Mouse (Mus musculus): ENCODE measurements around the gene Pdilt.
A peak's percentile ranks its signal among the peaks of the same experiment; 100 is the strongest.

DNA sequence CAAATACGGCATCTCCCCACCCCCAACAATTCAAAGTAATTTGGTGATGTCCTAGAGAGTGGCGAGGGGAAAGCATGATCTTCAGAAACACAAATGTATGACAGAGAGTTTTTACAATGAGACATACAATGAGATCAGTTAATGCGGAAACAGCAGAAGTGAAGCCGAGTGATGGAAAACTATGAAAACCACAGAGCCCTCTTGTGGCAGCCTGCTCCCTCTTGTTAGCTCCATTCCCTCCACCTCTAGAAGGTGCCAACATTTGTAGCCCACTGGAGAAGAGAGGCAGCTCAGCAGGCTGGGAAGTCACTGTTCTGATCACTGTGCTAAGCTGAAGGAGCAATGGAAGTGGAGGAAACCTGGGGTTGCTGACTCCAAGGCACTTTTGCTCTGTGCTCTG, 79.4 kb downstream of the Pdilt start:
- TF ChIP-seq POLR2AphosphoS5 (IDR thresholded peaks at IDR 0.05; ENCODE audit: borderline replicate concordance, low read depth, low read length): no peak
- TF ChIP-seq EP300 (IDR thresholded peaks at IDR 0.05; ENCODE audit: low read depth in 1 of 2, low read length in 2 of 2): no peak
- TF ChIP-seq POLR2A (IDR thresholded peaks at IDR 0.05; ENCODE audit: control insufficient read depth in 1 of 2, insufficient read depth in 1 of 2, low read depth in 1 of 2, low read length in 2 of 2, poor library complexity in 1 of 2): no peak
- no peak for TF ChIP-seq MYC (IDR thresholded peaks at IDR 0.05; ENCODE audit: low read depth, low read length)
- peak in 2 of 3 experiments; percentile 3 to 26; a peak in 1 of 6 replicates for TF ChIP-seq CTCF (IDR thresholded peaks at IDR 0.05 in 2 of 3, conservative IDR thresholded peaks at IDR 0.05 in 1 of 3; ENCODE audit: control insufficient read depth in 1 of 3, insufficient read depth in 1 of 3, low read depth in 2 of 3, low read length in 3 of 3, poor library complexity in 1 of 3, severe bottlenecking in 1 of 3)
- TF ChIP-seq MAX (IDR thresholded peaks at IDR 0.05; ENCODE audit: low read length): no peak
- TF ChIP-seq JUND (IDR thresholded peaks at IDR 0.05; ENCODE audit: low read depth, low read length): no peak
- TF ChIP-seq ELF1 (IDR thresholded peaks at IDR 0.05; ENCODE audit: low read depth, low read length): no peak
